Mouse (Mus musculus): ENCODE measurements around the gene Gsg1l.

GRCm38 (mm10) chr7:125996151-125996550 lies 86.1 kb downstream of the Gsg1l start:
- TF ChIP-seq POLR2A (IDR thresholded peaks at IDR 0.05; ENCODE audit: low read depth, low read length) (no peak), CTCF (IDR thresholded peaks at IDR 0.05; ENCODE audit: extremely low read depth, insufficient read length, insufficient replicate concordance, low read depth, low read length) (no peak)

Measured in small intestine, adult 2 months (tissue).